Mouse (Mus musculus) myocyte (in vitro differentiated cells): ENCODE data around the gene Gnas.

ENCODE experiments used
- POLR2AphosphoS2 ChIP-seq: IDR thresholded peaks from one replicate; pipeline ENCODE4 v1.6.1; 2011; ENCODE audit warnings: low read depth, control low read depth; ENCODE audit not compliant: insufficient read length
- TCF12 ChIP-seq: IDR thresholded peaks from one replicate; pipeline ENCODE4 v1.6.1; 2011; ENCODE audit warnings: mild to moderate bottlenecking, control low read depth; ENCODE audit not compliant: poor library complexity, insufficient read depth, severe bottlenecking

- no peak for TF ChIP-seq POLR2AphosphoS2
- TF ChIP-seq TCF12, result no peak
Observed at GRCm38 (mm10) chr2:174299771-174300160, 15.6 kb downstream of the Gnas start.
